Mouse (Mus musculus) embryonic fibroblast, embryonic 13.5 days (primary cell): ENCODE data around the gene Tma7. TPM values are rescaled to one million over a fixed set of nuclear protein-coding genes. Genes with fewer than 3 reads are reported as not detected.

ENCODE experiments used
- H3K27ac ChIP-seq: 2 replicates; pipeline ENCODE4 v1.5.1; 2012; ENCODE audit warnings: low read length, control low read depth, inconsistent platforms; ENCODE audit not compliant: insufficient read depth
- H3K4me1 ChIP-seq: 2 replicates; pipeline ENCODE4 v1.6.1; 2011; ENCODE audit warnings: low read length; ENCODE audit not compliant: control insufficient read depth, insufficient read depth
- H3K4me3 ChIP-seq: 2 replicates; pipeline ENCODE4 v1.5.1; 2011; ENCODE audit warnings: mild to moderate bottlenecking, control low read depth, low read length; ENCODE audit not compliant: insufficient read depth
- CTCF ChIP-seq: IDR thresholded peaks from 2 replicates; pipeline ENCODE4 v1.5.1; 2011; ENCODE audit warnings: mild to moderate bottlenecking, control low read depth, low read length, moderate library complexity, borderline replicate concordance; ENCODE audit not compliant: insufficient read depth
- POLR2A ChIP-seq: IDR thresholded peaks from 2 replicates; pipeline ENCODE4 v1.6.1; 2011; ENCODE audit warnings: low read depth, mild to moderate bottlenecking, control low read depth, low read length, moderate library complexity
- polyA plus RNA-seq: library from polyadenylated mRNA; stranded (reverse); fragments of >200 nt; gene quantifications from 2 replicates; pipeline ENCODE4 v1.2.4, GENCODE M21; 2011; ENCODE audit warnings: low read depth; ENCODE audit not compliant: missing spikeins, insufficient read length

The Tma7 gene
- polyA plus RNA-seq, 1 experiment: 552 TPM

DNA sequence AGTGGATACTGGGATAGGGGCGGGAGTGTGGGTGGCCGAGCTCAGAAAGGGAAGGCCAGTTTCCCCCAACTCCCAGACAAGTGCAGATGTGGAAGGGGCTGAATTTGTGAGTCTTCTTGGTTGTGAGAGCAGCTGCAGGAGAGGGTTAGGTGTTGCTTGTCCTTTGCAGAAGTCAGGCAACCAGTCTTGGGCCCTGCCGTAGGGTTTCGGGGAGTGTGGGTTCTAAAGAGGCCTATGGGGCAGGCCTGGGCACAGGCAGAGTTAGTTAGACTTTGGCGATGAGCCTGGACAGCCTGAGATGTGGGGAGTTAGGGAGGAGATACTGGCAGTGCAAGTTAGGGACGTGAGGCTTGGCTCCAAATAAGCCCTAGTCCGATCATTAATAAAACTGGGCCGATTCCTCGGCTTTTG lies 13.9 kb upstream of the Tma7 start:
- peak overlapping the region; percentile 69 for H3K27ac ChIP-seq
- no peak for TF ChIP-seq CTCF
- TF ChIP-seq POLR2A: peak; percentile 20; the same call in 1 of the 2 replicates
- peaks cover 23% of the 10 kb centered on the region for H3K4me1 ChIP-seq
- H3K4me3 ChIP-seq: peak overlapping the region; percentile 47

DNA sequence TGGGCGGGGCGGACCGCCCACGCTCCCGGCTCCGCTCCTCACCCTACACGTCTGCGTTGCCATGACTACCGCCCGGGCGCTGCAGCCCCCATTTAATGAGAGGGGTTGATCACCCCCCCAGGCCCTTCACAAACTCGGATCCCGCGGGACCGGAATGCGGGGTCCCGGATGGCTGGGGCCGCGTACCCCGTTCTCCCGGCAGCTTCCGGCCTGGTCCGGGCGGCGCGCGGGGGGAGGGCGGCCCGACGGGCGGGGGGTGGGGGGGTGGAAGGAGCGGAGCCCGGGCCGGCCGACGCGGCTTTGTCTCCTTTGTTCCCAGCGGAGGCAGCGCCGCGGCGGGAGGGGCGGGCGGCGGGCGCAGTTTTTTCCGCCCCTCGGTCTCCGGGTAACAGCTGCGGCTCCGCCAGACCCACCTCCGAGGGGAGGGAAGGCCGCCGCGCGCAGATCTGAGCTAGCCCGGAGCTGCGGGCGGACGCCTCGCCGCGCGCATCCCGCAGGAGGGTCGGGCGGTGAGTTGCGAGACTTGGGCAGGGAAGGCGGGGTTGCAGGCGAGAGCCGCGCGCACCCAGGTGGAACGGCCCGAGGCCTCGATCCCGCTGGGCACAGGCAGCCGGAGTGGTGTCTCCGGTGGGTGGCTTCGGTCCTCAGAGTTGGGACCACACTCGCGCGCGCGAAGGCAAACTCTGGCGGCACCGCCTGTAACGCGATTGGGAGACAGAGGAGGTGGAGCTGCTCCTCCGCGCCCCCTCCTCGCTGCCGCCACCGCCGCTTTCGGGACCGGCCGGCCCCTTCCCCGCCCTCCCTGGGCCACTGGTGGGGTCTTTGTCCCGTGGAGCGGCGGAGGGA lies 13.0 kb upstream of the Tma7 start, which contains the start of gene Plxnb1:
Plxnb1 (plus strand) TSS at position 253 of the 846 bp plus-strand sequence.
- Histone ChIP-seq H3K4me3 (peak within 1 kb of the TSS; percentile 47), H3K4me1 (peaks cover 23% of the 10 kb centered on the region), H3K27ac (peak within 1 kb of the TSS; percentile 69)
- TF ChIP-seq POLR2A (peak; percentile 70), CTCF (no peak)

DNA sequence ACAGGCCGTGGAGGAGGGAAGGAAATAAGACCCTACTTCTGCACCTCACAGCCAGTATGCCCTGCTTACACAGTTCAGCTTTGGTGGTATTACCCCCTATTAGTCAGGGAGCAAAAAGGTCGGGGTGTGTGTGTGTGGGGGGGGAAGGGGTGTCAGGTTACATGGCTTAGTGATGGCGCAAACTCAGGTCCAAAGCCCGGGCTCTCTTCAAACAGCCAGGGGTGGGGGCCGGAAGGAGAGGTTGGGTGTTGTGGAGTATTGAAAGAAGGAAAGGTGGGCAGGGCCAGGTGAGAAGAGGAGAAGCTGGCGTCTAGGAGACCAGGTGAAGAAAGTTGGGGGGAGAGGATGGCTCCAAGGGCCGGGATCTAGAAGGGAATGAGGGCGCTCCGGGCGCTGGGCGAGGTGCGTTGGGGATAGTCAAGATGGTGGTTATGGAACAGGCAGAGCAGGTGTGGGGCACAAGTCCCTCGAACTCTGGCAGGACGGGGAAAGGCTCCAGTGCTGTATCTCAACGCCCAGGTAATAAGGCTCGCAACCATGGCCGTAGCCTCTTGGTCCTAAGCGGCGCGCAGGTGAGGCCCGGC lies 12.3 kb upstream of the Tma7 start:
- Histone ChIP-seq H3K4me1 (peaks cover 23% of the 10 kb centered on the region), H3K27ac (no peak overlapping the region), H3K4me3 (peak overlapping the region; percentile 43)
- TF ChIP-seq CTCF: no peak
- 0 out of 2 replicates have a peak, but pooled peaks have one; percentile 12 for TF ChIP-seq POLR2A

DNA sequence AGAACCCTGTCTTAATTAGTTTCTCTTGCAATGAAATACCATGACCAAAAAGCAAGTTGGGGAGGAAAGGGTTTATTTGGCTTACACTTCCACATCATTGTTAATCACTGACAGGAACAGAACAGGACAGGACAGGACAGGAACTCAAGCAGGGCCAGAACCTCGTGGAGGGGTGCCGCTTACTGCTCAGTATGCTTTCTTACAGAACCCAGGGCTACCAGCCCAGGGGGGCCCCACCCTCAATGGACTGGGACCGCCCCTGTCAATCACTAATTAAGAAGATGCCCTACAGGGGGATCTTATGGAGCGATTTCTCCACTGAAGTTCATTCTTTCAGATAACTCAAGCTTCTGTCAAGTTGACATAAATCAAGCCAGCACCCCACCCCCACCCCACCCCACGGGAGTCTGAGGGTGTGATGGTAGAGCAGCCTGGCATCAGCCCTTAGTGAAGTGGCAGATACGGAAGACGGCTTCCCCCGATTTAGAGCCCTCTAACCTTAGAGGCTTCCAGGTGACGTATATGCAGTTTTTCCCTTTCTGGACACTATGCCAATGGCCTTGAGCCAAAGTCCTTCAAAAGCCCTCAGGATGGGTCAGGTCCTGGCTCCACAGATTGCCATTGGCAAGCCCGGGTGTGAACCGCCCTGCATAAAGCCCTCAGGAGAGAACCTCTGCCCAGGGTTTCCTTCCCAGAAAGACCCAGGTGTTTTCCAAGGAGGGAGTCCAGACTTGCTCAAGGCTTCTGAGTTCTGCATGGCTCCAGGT lies 11.6 kb upstream of the Tma7 start:
- H3K4me1 ChIP-seq: peaks cover 22% of the 10 kb centered on the region
- TF ChIP-seq POLR2A: no peak; the same call in 1 of the 2 replicates
- TF ChIP-seq CTCF: no peak
- H3K27ac ChIP-seq: no peak overlapping the region
- H3K4me3 ChIP-seq: no peak overlapping the region

DNA sequence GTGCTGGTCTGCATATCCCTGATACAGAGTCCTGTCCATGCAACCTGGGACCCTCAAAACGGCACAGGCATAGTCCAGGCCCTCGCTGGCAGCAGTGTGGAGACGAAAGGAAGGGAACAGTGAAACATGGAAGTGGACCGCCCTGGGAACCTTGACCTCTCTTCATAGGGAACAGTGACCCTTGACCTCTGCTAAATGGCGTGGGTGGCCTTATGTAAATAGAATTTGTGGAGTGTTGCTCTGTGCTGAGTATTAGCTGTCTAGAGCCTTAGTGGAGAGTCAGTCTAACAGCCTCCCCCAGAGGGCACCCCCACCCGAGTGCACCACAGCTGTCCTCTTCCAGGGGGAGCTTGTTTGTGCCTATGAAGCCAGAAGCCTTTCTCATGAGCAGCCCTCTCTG lies 10.4 kb upstream of the Tma7 start:
- Histone ChIP-seq H3K4me3 (no peak overlapping the region), H3K27ac (no peak overlapping the region), H3K4me1 (peaks cover 11% of the 10 kb centered on the region)
- TF ChIP-seq CTCF: no peak
- no peak for TF ChIP-seq POLR2A

DNA sequence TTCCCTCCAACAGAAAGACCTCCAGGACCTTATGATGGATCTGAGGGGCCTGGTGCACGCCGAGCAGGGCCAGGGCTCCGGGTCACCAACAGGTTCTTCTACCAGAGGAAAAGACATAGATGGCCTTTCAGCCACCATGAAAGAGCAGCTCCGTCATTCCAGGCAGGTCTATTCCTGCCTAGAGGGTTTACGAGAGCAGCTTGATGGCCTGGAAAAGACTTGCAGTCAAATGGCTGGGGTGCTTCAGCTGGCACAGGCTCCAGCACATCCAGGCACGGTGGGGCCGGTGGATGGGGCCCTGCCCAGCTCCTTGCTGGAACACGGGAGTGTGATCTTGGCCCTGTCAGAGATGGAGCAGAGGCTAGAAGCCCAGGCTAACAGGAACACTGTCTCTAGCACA lies 9.4 kb upstream of the Tma7 start:
- no peak overlapping the region for H3K27ac ChIP-seq
- H3K4me1 ChIP-seq: peaks cover 3% of the 10 kb centered on the region
- no peak overlapping the region for H3K4me3 ChIP-seq
- TF ChIP-seq CTCF: no peak
- TF ChIP-seq POLR2A: no peak

DNA sequence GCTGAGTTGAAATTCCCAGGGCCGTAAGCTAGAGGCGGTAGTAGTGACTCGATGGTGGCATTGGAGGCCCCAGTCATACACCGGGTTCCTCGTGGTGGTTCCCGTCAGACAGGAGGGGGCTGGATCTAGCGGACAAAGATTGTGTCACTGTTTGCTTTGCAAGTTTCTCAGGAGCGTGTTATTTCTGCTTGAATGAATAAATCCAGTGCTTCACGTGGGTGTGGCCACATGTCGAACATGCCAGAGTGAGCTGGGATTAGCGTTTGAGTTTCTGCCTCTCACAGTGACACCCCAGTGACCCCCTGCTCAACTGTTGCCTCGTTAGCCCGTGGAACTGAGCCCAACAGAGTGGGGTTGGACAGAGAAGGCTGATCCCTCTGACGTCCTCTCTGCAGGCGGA lies 8.1 kb upstream of the Tma7 start:
- no peak for TF ChIP-seq CTCF
- TF ChIP-seq POLR2A: no peak
- Histone ChIP-seq H3K27ac (no peak overlapping the region), H3K4me1 (no peaks in the 10 kb centered on the region)

DNA sequence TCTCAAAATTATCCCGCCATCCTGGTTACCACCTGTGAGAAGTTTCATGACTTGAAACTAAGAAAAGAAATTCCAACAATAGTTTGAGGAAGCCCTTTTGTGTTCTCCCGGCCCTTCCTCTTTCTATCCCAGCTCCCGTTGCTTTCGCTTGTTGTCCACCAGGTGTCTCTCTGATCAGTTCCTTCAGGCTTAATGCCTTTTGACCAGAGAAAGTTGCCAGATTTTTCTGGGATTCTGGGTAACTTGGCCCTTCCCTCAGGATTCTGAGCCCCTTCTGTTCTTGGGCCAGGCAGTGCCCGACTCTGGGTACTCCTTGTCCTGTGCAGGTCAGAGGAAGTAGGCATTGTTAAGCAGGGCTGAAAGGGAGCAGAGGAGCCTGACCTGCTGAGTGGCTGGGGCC lies 5.6 kb upstream of the Tma7 start:
- Histone ChIP-seq H3K4me1 (0 out of 2 replicates have a peak, but pooled peaks cover 2% of the 10 kb centered on the region), H3K4me3 (no peak overlapping the region), H3K27ac (no peak overlapping the region)
- TF ChIP-seq POLR2A (no peak), CTCF (no peak)

More for the DNA sequence above, 8.1 kb upstream of the Tma7 start:
- H3K4me3 ChIP-seq: no peak overlapping the region

DNA sequence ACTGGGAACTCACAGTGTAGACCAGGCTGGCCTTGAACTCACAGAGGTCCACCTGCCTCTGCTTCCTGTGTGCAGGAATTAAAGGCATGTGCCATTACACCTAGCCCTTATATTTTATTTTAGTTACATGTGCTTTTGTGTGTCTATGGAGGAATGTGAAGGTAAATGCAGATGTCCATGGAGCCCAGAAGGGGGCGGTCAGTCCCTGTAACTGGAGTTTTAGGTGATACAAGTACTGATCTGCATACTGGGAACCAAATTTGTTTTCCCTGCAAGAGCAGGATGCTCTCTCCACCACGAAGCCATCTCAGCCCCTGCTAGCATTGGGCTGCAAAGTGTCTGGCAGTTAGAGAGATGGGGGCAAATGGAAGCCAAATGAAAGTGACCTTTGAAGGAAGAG lies 2.5 kb upstream of the Tma7 start:
- no peak for TF ChIP-seq POLR2A
- H3K4me3 ChIP-seq: no peak overlapping the region
- no peak overlapping the region for H3K27ac ChIP-seq
- 0 out of 2 replicates have a peak, but pooled peaks cover 3% of the 10 kb centered on the region for H3K4me1 ChIP-seq

DNA sequence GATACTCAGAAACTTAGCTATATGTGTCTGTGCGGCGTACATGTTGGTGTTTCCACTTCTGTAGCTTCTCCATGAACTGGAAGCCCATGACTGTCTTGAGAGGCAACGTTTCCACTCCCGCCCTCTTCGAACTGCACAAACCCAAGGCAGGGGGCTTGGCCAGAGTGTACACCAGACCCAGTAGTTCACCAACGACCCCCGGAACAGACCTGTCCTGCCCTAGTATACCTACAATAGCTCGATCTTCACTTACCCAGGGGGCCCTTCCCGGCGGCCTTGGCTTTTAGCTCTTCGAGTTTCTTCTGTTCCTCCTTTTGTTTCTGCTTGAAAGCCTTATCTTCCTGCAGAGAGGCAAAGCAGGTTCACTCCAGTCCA lies 651 bp downstream of the Tma7 start:
- Histone ChIP-seq H3K27ac (no peak overlapping the region), H3K4me3 (peak overlapping the region; percentile 73), H3K4me1 (0 out of 2 replicates have a peak, but pooled peaks cover 3% of the 10 kb centered on the region)
- TF ChIP-seq CTCF (no peak), POLR2A (no peak)
